Mouse (Mus musculus): ENCODE data around the gene Adgrl3.
"Not testable (repeated sequence)": the region's sequence is repeated elsewhere in the genome, so short reads cannot be mapped to it uniquely, and the experiment has no call there.

Adgrl3 gene

DNA sequence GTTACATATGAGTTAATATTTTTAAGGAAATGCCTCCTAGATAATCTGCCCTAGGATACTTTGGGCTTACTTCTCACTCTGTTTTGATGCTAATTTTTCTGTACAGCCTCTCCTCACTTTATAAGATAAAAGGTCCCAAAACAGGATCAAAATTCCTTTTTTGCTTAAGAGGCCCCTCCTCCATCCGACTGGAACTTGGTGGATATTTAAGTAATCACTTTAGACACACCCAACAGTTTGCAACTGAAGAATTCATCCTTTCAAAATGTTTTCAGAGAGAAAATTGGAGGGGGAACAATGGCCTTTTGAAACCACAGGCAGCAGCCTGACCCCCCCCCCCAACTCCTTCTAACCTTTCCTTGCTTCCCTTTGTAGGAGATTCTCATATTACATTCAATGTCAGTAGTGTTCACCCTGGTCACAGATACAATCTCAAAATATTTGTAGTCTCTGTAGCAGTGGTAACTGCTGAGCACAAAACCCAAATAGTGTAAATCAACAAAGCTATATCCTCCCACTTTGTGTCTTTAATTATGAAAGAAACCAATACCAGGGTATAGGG, 385.7 kb downstream of the Adgrl3 start:
- no peak for DNase-seq (ENCODE audit: low spot score in 2 of 2)

DNA sequence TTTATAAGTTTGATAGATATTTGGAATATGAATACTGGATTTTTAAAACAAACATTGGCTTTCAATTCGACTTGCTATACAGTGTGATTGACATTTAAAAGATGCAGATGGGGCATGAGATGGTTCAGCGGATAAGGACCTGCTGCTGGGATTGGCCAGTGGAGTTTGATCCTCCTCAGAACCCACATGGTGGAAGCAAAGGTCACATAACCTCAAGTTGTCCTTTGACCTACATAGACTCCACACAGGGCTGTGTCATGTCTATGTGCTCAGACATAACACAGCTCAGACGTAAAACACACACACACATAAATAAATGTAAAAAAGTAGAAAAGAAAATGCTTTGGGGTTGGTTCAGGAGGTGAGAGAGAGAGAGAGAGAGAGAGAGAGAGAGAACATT, 397.4 kb downstream of the Adgrl3 start:
- no peak for DNase-seq (ENCODE audit: low spot score in 2 of 2)

DNA sequence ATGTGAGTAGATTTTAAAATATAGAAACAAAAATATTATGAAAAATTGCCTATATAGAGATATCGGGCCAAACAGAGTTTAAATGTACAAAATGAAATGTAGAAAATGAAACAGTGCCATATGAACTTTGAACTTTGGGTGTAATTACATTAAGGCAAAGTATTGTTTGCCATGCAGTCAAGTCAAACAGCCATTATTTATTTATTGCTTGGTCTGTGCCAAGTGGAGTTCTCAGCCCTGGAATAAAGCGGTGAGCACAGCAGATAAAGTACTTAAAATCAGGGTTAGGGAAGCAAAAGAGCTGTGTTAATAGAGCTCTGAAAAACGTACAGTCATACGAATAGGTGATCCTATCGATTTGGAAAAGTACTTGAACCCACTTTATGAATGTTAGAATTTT, 407.5 kb downstream of the Adgrl3 start:
- DNase-seq (ENCODE audit: low spot score in 2 of 2), result no peak

DNA sequence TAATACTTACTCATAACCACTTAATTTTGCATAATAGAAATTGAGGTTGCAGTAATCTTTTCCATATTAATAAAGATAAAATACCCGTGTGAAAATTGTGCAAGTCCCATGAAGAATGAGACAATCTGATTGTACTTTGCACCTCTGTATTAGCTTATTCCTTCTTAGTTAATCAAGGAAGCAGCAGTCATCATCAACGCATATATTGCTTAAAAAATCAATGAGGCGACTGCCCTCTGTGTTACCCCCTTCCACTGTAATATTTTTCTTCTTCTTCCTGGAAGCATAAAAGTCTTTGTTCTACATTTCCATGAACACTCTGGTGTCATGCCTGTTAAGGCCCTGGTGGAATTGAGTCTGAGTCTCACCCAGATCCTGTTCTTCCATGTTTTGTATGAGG, 416.4 kb downstream of the Adgrl3 start:
- no peak for DNase-seq (ENCODE audit: low spot score in 2 of 2)

DNA sequence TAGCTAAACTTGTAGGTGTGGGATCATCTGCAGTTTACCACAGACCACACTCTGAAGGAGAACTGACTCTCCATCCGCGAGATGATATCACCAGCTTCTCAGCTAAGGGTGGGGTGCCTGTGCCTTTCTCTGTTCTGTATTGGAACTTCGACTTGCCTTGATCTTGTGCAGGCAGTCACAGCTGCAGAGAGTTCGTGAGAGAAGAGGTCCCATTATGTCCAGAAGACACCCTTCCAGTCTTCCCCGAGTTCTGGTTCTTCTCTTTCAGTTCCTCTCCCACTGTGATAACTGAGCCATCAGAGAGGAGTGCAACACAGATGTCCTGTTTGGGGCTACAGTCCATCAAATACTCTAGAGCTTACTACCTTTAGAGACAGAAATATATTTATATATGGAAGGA, 422.2 kb downstream of the Adgrl3 start:
- no peak for DNase-seq (ENCODE audit: low spot score in 2 of 2)

DNA sequence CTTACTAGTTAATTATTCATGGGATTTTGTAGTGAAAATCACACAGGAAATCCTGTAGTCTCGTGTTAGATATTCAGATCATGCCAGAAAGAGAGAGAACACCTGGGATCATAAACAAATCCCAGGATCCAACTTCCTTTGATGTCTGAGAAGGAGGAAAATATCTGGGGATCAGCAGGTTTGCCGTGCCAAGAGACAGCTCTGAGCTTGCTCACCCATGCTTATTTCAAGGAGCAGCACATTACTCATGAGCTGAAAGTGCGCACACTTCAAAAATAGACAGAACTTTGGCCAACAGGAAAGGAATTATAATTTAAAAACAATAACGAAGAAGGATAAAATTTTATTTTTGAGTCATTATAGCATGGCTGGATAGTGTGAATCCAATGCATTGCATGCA, 446.0 kb downstream of the Adgrl3 start:
- no peak for DNase-seq (ENCODE audit: low spot score in 2 of 2)

- DNase-seq (ENCODE audit: low spot score in 2 of 2), result no peak
Measured at GRCm38 (mm10) chr5:81474681-81475080, 454.7 kb downstream of the Adgrl3 start.

- DNase-seq (ENCODE audit: low spot score in 2 of 2), result no peak
Measured at GRCm38 (mm10) chr5:81475406-81475805, 455.5 kb downstream of the Adgrl3 start.

- DNase-seq (ENCODE audit: low spot score in 2 of 2), result no peak
Measured at GRCm38 (mm10) chr5:81475971-81476606, 456.2 kb downstream of the Adgrl3 start.

GRCm38 (mm10) chr5:81480911-81481310, 461.0 kb downstream of the Adgrl3 start:
- no peak for DNase-seq (ENCODE audit: low spot score in 2 of 2)

DNA sequence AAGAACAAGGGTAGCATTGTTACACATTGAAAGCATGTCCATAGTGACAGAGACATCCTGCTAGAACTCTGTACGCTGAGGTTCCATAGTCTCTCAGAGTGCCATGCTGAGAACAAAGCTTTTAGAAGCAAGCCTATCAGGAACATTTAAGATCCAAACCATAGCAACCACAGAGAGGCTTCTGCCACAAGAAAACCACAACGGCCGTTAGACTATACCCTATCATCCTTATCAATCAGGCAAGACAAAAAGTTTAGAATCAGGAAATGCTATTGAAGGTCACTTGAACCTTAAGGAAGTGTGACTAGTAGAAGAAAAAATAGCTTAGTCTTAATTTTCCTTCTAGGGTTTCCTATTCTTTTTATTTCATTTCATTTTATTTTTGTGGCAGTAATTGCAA, 464.0 kb downstream of the Adgrl3 start:
- DNase-seq (ENCODE audit: low spot score in 2 of 2), result no peak

DNA sequence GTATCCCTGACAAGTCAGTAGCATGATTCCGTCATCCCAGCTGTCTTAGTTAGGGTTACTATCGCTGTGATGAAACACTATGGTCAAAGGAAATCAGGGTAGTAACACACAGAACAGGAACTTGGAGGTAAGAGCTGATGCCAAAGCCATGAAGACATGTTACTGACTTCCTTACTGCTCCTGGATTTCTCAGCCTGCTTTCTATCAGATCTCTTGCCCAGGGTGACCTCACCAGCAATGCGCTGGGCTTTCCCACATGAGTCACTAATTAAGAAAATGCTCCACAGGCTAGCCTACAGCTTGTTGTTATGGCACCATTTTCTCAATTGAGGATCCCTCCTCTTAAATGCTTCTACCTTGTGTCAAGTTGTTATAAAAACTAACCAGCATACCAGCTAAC, 481.1 kb downstream of the Adgrl3 start:
- no peak for DNase-seq (ENCODE audit: low spot score in 2 of 2)

DNA sequence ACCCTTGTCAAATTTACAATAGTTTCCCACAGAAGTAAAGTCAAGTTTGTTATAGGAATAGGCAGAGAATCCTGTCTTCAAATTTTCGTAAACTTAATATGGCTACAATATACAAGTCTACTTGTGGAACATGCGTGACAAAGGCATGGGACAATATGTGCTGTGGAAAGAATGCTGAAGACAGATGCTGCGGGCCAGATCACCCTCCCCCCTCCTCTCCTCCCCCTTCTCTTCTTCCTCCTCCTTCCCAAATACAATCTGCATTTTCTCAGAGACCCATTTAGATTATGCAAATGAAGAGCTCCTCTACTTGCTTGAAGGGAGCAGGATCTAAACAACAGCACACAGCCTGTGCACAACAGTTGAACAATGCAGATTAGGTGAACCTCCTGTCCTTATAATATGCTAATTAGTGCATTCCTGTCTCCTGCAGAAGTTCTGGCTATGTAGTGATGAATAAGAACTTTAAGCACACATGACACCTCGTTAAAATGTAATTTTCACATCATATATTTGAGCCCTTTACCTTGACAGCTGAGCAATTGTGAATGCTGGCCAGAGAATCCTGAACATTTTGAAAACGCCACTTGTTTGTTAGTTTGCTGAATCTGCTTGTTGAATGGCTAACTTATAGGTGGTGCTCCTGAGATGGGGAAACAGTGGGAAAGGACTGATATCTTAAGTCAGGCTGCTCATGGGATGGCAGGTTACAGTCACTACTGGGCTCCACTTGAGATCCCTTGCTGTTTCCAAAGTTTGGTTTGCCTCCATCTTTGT, 499.0 kb downstream of the Adgrl3 start:
- DNase-seq (ENCODE audit: low spot score in 2 of 2), result no peak

DNA sequence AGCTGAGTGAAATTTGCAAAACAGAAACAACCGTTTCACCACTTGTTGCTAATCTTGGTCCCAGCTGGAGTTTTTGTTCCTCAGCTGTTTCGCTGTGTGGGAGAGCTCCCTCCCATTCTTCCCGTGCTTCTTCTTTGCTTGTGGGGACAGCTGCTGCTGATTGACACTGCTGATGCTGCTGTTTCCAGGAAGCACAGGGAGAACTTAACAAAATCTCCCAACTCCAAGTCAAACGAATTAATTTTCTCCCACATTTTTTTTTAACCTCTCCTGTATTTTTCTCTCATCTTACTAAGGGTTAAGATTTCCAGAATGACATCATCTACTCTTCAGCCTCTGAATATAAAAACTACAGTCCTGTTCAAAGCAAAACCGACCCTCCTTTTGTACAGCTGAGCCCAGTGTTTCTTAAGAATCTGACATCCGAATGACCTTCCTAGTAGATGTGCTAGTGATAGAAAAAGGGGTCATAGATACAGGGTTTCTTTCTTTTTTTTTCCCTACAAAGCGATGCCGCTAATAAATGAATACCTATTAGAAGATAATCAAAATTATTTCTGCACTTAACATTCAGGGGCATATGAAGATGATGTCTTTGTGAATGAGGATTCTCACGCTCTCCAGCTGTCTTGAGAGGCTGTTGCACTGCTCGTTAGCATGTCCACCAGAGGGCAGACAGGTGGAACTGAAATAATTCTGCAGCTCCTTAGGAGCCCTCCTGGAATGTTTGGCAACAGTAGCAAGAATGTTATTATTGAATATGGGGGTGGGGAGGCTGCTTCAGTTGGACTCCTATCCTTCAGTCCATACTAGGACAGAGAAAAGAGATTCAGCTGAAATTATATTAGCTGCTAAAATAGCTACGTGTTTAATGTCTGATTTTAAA, 499.8 kb downstream of the Adgrl3 start:
- peak in 1 of 2 experiments; percentile 3 for DNase-seq (ENCODE audit: low spot score in 2 of 2)

DNA sequence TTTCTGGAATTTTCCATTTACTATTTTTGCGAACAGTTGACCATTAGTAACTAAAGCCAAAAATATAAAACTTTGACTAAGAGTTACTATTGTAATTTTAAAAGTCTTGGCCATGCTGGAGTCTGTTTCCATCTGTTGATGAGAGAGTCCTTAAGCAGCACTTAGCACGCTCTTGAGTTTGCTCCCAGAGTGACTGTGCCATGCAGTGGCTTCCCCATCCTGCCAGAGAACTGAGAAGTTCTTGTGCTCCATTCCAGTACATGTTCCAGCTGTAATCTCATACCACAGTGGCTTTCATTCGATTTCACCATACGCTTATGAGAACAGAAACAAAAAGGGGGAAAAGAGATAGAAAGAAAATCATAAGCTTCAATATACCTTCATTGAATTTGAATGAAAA, 502.8 kb downstream of the Adgrl3 start:
- DNase-seq (ENCODE audit: low spot score in 2 of 2), result no peak

- no peak for DNase-seq (ENCODE audit: low spot score in 2 of 2)
Measured at GRCm38 (mm10) chr5:81524532-81524961, 504.6 kb downstream of the Adgrl3 start.

- DNase-seq (ENCODE audit: low spot score in 2 of 2), result no peak
Measured at GRCm38 (mm10) chr5:81525326-81525725, 505.4 kb downstream of the Adgrl3 start.

GRCm38 (mm10) chr5:81531639-81532038, 511.7 kb downstream of the Adgrl3 start:
- no peak for DNase-seq (ENCODE audit: low spot score in 2 of 2)

DNA sequence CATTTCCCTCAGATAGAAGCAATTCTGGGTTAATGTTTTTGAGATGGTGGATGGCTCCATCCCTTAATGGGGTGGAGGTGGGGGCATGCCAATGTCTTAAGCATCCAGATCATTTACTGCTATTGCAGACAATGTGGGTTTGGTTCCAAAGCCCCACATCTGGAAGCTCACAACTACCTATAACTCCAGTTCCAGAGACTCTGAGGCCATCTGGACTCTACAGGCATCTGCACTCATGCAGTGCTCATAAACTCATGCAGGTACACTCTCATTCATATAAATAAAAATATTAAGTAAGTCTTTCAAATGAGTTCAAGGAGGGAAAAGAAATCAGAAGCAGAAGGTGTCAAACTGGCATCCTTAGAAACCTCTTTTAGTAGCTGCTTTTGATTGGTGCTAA, 530.3 kb downstream of the Adgrl3 start:
- DNase-seq (ENCODE audit: low spot score in 2 of 2), result no peak

DNA sequence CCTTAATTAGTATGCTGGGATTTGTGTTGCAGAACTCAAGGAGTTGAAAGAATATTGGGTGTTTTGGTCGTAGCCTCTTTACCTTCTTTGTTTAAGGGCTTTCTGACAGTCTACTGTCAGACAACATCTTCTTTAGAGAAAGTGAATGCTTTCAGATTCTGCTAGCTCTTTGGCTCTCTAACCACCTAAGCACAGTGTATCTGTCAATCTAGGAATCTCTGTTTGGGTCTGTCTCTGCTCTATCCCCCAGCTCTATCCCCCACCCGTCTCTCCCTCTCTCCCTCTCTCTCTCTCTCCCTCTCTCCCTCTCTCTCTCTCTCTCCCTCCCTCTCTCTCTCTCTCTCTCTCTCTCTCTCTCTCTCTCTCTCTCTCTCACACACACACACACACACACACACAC, 535.2 kb downstream of the Adgrl3 start:
- DNase-seq (ENCODE audit: low spot score in 2 of 2), result not testable (repeated sequence)

DNA sequence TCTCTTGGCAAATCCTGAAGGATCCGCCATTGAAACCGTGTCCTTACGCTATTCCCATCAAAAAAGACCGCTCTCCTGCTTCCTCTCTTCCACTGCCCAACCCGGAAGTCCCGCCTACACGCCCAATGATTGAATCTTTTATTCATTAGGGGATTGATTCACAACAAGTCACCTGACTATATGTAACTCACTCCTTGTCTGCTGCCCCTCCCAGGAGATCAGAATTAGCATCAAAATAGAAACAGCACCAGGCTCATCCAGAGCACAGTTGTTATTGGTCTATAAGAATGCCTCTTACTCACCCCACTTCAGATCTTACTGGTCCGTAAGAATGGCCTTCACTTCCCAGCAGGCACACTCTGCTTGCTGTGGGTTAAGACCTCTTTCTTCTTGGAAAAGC, 536.1 kb downstream of the Adgrl3 start:
- no peak for DNase-seq (ENCODE audit: low spot score in 2 of 2)

DNA sequence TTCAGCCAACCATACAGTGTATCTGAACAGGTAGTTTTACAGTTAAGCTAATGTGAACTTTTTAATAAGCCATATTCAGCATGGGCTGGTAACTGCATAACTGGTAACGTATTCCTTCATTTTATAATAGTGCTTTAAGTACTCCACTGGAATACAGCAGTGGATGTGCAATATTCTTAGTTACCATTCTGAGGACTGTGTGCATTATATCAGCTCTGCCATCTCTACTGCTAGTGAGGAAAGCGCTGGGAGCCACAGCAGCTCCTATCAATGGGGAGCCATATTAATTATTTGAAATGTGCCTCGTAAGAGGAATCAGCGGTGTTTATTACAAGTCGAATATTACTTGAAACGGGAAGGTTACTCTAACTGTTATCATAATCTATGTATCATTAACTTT, 539.0 kb downstream of the Adgrl3 start:
- DNase-seq (ENCODE audit: low spot score in 2 of 2), result no peak

Data from urinary bladder, adult 18-20 months (tissue).